Mouse (Mus musculus) E14TG2a.4 (cell line): ENCODE measurements around the gene Syndig1.
A peak's percentile ranks its signal among the peaks of the same experiment; 100 is the strongest.

ENCODE experiments used
- H3K27me3 ChIP-seq: 2 replicates; pipeline ENCODE4 v1.6.1; 2014; ENCODE audit warnings: low read length, control low read depth; ENCODE audit not compliant: insufficient read depth
- H3K36me3 ChIP-seq: 2 replicates; pipeline ENCODE4 v1.6.1; 2014; ENCODE audit warnings: low read length, control low read depth; ENCODE audit not compliant: insufficient read depth
- H3K4me1 ChIP-seq: replicated peaks from 2 replicates; pipeline ENCODE4 v1.6.1; 2014; ENCODE audit warnings: low read depth, low read length, control low read depth
- H3K4me3 ChIP-seq: replicated peaks from 2 replicates; pipeline ENCODE4 v1.5.1; 2014; ENCODE audit warnings: mild to moderate bottlenecking, low read length
- H3K9me3 ChIP-seq: 2 replicates; pipeline ENCODE4 v1.6.1; 2014; ENCODE audit warnings: low read length, control low read depth
- CTCF ChIP-seq: conservative IDR thresholded peaks from 2 replicates; pipeline ENCODE4 v1.5.1; 2014; ENCODE audit warnings: low read length
- NANOG ChIP-seq: IDR thresholded peaks from 2 replicates; pipeline ENCODE4 v1.6.1; 2014; ENCODE audit warnings: borderline replicate concordance, low read length, mixed read lengths
- POU5F1 ChIP-seq: IDR thresholded peaks from 2 replicates; pipeline ENCODE4 v1.6.1; 2014; ENCODE audit warnings: low read length, borderline replicate concordance

Syndig1 gene

GRCm38 (mm10) chr2:149829955-149830535 lies 1.0 kb downstream of the Syndig1 start:
- H3K4me1 ChIP-seq, result peaks cover 40% of the 10 kb centered on the region
- H3K4me3 ChIP-seq, result peak overlapping the region; percentile 83
- H3K27me3 ChIP-seq, result peaks cover 44% of the 10 kb centered on the region
- H3K36me3 ChIP-seq, result no peaks in the 10 kb centered on the region
- 0 out of 2 replicates have a peak, but pooled peaks cover under 1% of the 10 kb centered on the region for H3K9me3 ChIP-seq
- TF ChIP-seq POU5F1 (no peak), CTCF (no peak), NANOG (no peak)

GRCm38 (mm10) chr2:149830536-149831458 lies 1.8 kb downstream of the Syndig1 start, which contains the start of gene C530025M09Rik:
Gene C530025M09Rik (minus strand): TSS chr2:149831213.
- no peaks in the 10 kb centered on the region for H3K36me3 ChIP-seq
- TF ChIP-seq POU5F1 (no peak), NANOG (no peak), CTCF (no peak)
- H3K9me3 ChIP-seq, result 0 out of 2 replicates have a peak, but pooled peaks cover 3% of the 10 kb centered on the region
- H3K4me3 ChIP-seq, result peak within 1 kb of the TSS; percentile 83
- H3K27me3 ChIP-seq, result peaks cover 44% of the 10 kb centered on the region
- peaks cover 43% of the 10 kb centered on the region for H3K4me1 ChIP-seq

- 0 out of 2 replicates have a peak, but pooled peaks cover 3% of the 10 kb centered on the region for H3K9me3 ChIP-seq
- peaks cover 43% of the 10 kb centered on the region for H3K4me1 ChIP-seq
- peak overlapping the region; percentile 83 for H3K4me3 ChIP-seq
- H3K36me3 ChIP-seq, result no peaks in the 10 kb centered on the region
- TF ChIP-seq NANOG (no peak), POU5F1 (no peak), CTCF (no peak)
- H3K27me3 ChIP-seq, result peaks cover 44% of the 10 kb centered on the region
Measured at GRCm38 (mm10) chr2:149831459-149832245, 2.6 kb downstream of the Syndig1 start.

DNA sequence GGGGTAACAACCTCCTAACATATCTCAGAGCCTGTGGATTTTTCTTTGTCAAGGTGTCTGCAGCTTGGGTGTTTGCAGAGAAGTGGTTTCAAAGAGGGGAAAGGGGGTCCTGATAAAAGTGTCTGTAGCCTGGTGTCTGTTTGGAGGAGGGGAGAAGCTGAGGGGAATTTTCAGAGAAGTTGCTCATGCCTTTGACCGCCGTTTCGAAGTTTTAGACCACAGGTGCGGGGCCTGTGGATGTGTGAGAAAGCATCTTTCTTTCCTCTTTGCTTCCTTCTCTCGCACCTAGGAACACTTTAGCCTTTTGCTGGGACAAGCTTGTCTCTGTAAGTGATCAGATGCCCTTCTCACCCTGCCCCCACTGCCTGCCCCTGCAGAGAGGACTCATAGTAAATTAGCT lies 3.3 kb downstream of the Syndig1 start:
- Histone ChIP-seq H3K36me3 (no peaks in the 10 kb centered on the region), H3K4me1 (peaks cover 43% of the 10 kb centered on the region), H3K4me3 (peak overlapping the region; percentile 83; the same call in 1 of the 2 replicates), H3K9me3 (0 out of 2 replicates have a peak, but pooled peaks cover 3% of the 10 kb centered on the region), H3K27me3 (peaks cover 44% of the 10 kb centered on the region)
- TF ChIP-seq POU5F1 (no peak), NANOG (no peak), CTCF (no peak)

DNA sequence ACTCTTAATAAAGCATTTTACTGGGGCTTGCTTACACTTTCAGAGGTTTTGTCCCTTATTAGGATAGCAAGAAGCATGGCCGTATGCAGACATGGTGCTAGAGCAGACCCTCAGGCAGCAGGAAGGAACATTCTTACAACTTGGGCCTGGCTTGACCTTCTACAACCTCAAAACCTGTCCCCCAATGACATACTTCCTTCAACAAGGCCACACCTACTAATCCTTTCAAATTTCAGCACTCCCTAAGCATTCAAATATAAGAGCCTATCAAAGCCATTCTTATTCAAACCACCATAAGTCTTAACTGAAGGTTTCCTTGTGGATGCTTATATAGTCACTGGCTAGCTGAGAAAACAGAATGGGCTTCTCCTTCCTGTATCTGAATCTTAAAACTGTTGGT lies 6.1 kb downstream of the Syndig1 start:
- Histone ChIP-seq H3K27me3 (peaks cover 30% of the 10 kb centered on the region), H3K4me3 (no peak overlapping the region), H3K36me3 (no peaks in the 10 kb centered on the region), H3K4me1 (peaks cover 31% of the 10 kb centered on the region), H3K9me3 (0 out of 2 replicates have a peak, but pooled peaks cover 3% of the 10 kb centered on the region)
- no peak for TF ChIP-seq POU5F1
- no peak for TF ChIP-seq CTCF
- 0 out of 2 replicates have a peak, but pooled peaks have one; percentile 14 for TF ChIP-seq NANOG

DNA sequence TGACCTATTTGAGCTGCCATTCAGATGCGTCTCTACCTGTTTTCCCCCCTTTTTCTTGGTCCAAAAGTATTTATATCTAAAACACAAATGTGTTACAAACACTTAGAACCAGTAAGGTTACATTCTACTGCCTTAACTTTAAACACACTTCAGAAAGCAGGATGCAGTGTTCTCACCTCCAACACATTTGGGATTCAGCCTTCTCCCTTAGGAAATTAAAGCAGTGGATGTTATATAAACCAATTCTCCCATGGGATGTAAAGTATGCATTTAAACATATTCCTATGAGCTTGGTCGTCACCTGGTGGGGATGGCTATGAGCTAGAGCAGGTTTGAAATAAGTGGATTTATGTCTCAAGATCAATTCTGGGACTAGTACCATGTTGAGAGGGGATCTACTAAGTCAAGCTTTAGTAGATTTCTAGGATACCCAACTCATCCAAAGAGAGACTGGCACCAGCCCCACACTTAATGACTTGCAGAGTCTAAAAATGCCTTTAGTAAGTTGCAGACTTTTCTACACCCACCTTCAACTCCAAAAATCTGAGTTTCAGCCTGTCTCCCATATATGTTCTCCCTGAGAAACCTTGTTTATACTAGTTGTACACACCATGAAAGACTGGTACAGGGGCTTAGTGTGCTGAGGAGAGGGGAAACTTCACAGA lies 7.6 kb downstream of the Syndig1 start:
- H3K9me3 ChIP-seq, result 0 out of 2 replicates have a peak, but pooled peaks cover 3% of the 10 kb centered on the region
- no peaks in the 10 kb centered on the region for H3K36me3 ChIP-seq
- H3K4me1 ChIP-seq, result peaks cover 20% of the 10 kb centered on the region
- no peak overlapping the region for H3K4me3 ChIP-seq
- peaks cover 15% of the 10 kb centered on the region for H3K27me3 ChIP-seq
- TF ChIP-seq CTCF (no peak), POU5F1 (no peak), NANOG (no peak)

- Histone ChIP-seq H3K36me3 (no peaks in the 10 kb centered on the region), H3K4me1 (peaks cover 8% of the 10 kb centered on the region), H3K27me3 (no peaks in the 10 kb centered on the region), H3K9me3 (0 out of 2 replicates have a peak, but pooled peaks cover 3% of the 10 kb centered on the region), H3K4me3 (no peak overlapping the region)
- TF ChIP-seq CTCF, result no peak
- TF ChIP-seq NANOG, result no peak
- TF ChIP-seq POU5F1, result no peak
Measured at GRCm38 (mm10) chr2:149839666-149840065, 10.7 kb downstream of the Syndig1 start.

- TF ChIP-seq POU5F1, result no peak
- no peak for TF ChIP-seq NANOG
- no peak for TF ChIP-seq CTCF
- H3K4me3 ChIP-seq, result no peak overlapping the region
- H3K9me3 ChIP-seq, result no peaks in the 10 kb centered on the region
- H3K27me3 ChIP-seq, result no peaks in the 10 kb centered on the region
- no peaks in the 10 kb centered on the region for H3K36me3 ChIP-seq
- no peaks in the 10 kb centered on the region for H3K4me1 ChIP-seq
Measured at GRCm38 (mm10) chr2:149844575-149844974, 15.6 kb downstream of the Syndig1 start.
